Mouse (Mus musculus) stomach, postnatal 0 days (tissue): ENCODE results near the gene Adk. TPM values are rescaled to one million over a fixed set of nuclear protein-coding genes. Genes with fewer than 3 reads are reported as not detected.

Experiments
- ATAC-seq: fragments of 200-750 bp; cut with Nextera tagmentation; 2 replicates; pipeline ENCODE4 v1.8.0; 2017; ENCODE audit not compliant: low FRiP score, low TSS enrichment
- DNase-seq: peaks from one replicate; pipeline ENCODE4 v3.0.0-alpha.2; 2016; ENCODE audit warnings: low spot score
- H3K27ac ChIP-seq: fragments of 300-500 bp; sonication (generic); replicated peaks from 2 replicates; pipeline ENCODE4 v1.5.1; 2014; ENCODE audit warnings: mild to moderate bottlenecking, control low read depth
- H3K27me3 ChIP-seq: fragments of 300-500 bp; sonication (generic); 2 replicates; pipeline ENCODE4 v1.6.1; 2014; ENCODE audit warnings: low read length; ENCODE audit not compliant: control insufficient read depth, insufficient read depth
- H3K36me3 ChIP-seq: fragments of 300-500 bp; sonication (generic); 2 replicates; pipeline ENCODE4 v1.6.1; 2014; ENCODE audit warnings: low read length, mixed read lengths; ENCODE audit not compliant: control insufficient read depth, insufficient read depth
- H3K4me1 ChIP-seq: fragments of 300-500 bp; sonication (generic); replicated peaks from 2 replicates; pipeline ENCODE4 v1.6.1; 2014; ENCODE audit warnings: antibody characterized with exemption; ENCODE audit not compliant: control insufficient read depth, insufficient read depth
- H3K4me2 ChIP-seq: fragments of 300-500 bp; sonication (generic); replicated peaks from 2 replicates; pipeline ENCODE4 v1.6.1; 2014; ENCODE audit warnings: low read depth, mild to moderate bottlenecking, control low read depth, moderate library complexity
- H3K4me3 ChIP-seq: fragments of 300-500 bp; sonication (generic); 2 replicates; pipeline ENCODE4 v1.5.1; 2014; ENCODE audit warnings: low read depth, low read length, control low read depth
- H3K9ac ChIP-seq: fragments of 300-500 bp; sonication (generic); 2 replicates; pipeline ENCODE4 v1.6.1; 2014; ENCODE audit warnings: mild to moderate bottlenecking, low read length, control low read depth, mixed read lengths
- H3K9me3 ChIP-seq: fragments of 300-500 bp; sonication (generic); 2 replicates; pipeline ENCODE4 v1.6.1; 2016; ENCODE audit warnings: low read length; ENCODE audit not compliant: control insufficient read depth
- CTCF ChIP-seq: IDR thresholded peaks from 2 replicates; pipeline ENCODE4 v1.5.1; 2016; ENCODE audit warnings: antibody characterized with exemption, low read depth, mild to moderate bottlenecking, moderate library complexity
- EP300 ChIP-seq: optimal IDR thresholded peaks from 2 replicates; pipeline ENCODE3; 2016; ENCODE audit warnings: antibody characterized with exemption
- WGBS: fragments of 180-500 bp; shearing (Covaris S2); extraction: QIAGEN DNeasy Blood & Tissue Kit; methylation state at CpG from one replicate; pipeline ENCODE4 v1.1.7; 2014; 5-methylcytosine and 5-hydroxymethylcytosine counted together
- polyA plus RNA-seq: library from polyadenylated mRNA; unstranded; fragments of >200 nt; fragmentation: Nextera tagmentation; extraction: Ambion mirVana; gene quantifications from 2 replicates; pipeline ENCODE4 v1.2.1, GENCODE M21; 2015

Adk gene
- polyA plus RNA-seq, 1 experiment from 2014 or later: 106 TPM

- no peak for ATAC-seq
- WGBS: 72% methylated on average over 5 of the region's 5 CpGs
- Histone ChIP-seq H3K27me3 (no peaks in the 10 kb centered on the region), H3K4me2 (no peak overlapping the region), H3K9me3 (no peaks in the 10 kb centered on the region), H3K4me3 (no peak overlapping the region), H3K4me1 (no peaks in the 10 kb centered on the region), H3K36me3 (no peaks in the 10 kb centered on the region), H3K9ac (no peak overlapping the region), H3K27ac (no peak overlapping the region)
- no peak for DNase-seq
- TF ChIP-seq EP300 (no peak), CTCF (no peak)
Observed at GRCm38 (mm10) chr14:21310530-21310929, 258.2 kb downstream of the Adk start.

- no peaks in the 10 kb centered on the region for H3K27me3 ChIP-seq
- no peaks in the 10 kb centered on the region for H3K36me3 ChIP-seq
- no peak overlapping the region for H3K27ac ChIP-seq
- no peaks in the 10 kb centered on the region for H3K4me1 ChIP-seq
- no peak for DNase-seq
- WGBS: 38% methylated on average over 11 of the region's 11 CpGs
- TF ChIP-seq CTCF: no peak
- TF ChIP-seq EP300: no peak
- ATAC-seq: no peak
- no peak overlapping the region for H3K4me2 ChIP-seq
- H3K9ac ChIP-seq: no peak overlapping the region
- no peaks in the 10 kb centered on the region for H3K9me3 ChIP-seq
- H3K4me3 ChIP-seq: no peak overlapping the region
Observed at GRCm38 (mm10) chr14:21313561-21314342, 261.4 kb downstream of the Adk start.

GRCm38 (mm10) chr14:21314466-21314865 is 262.1 kb downstream of the Adk start:
- Histone ChIP-seq H3K4me1 (no peaks in the 10 kb centered on the region), H3K27ac (no peak overlapping the region), H3K27me3 (no peaks in the 10 kb centered on the region), H3K9me3 (no peaks in the 10 kb centered on the region), H3K4me2 (no peak overlapping the region), H3K4me3 (no peak overlapping the region), H3K36me3 (no peaks in the 10 kb centered on the region), H3K9ac (no peak overlapping the region)
- no peak for ATAC-seq
- TF ChIP-seq EP300 (no peak), CTCF (no peak)
- no peak for DNase-seq
- WGBS: 75% methylated on average over 3 of the region's 3 CpGs

- no peaks in the 10 kb centered on the region for H3K27me3 ChIP-seq
- H3K9me3 ChIP-seq: no peaks in the 10 kb centered on the region
- no peak overlapping the region for H3K4me2 ChIP-seq
- H3K36me3 ChIP-seq: no peaks in the 10 kb centered on the region
- no peak overlapping the region for H3K9ac ChIP-seq
- ATAC-seq (no peak), DNase-seq (no peak)
- WGBS: 81% methylated on average over 1 of the region's 1 CpGs
- no peak overlapping the region for H3K27ac ChIP-seq
- H3K4me1 ChIP-seq: no peaks in the 10 kb centered on the region
- no peak for TF ChIP-seq CTCF
- no peak for TF ChIP-seq EP300
- H3K4me3 ChIP-seq: no peak overlapping the region
Observed at GRCm38 (mm10) chr14:21334826-21335225, 282.5 kb downstream of the Adk start.

GRCm38 (mm10) chr14:21335691-21336314 is 283.4 kb downstream of the Adk start:
- Histone ChIP-seq H3K4me2 (no peak overlapping the region), H3K4me3 (no peak overlapping the region), H3K4me1 (no peaks in the 10 kb centered on the region), H3K36me3 (no peaks in the 10 kb centered on the region), H3K9ac (no peak overlapping the region), H3K27ac (no peak overlapping the region), H3K9me3 (no peaks in the 10 kb centered on the region), H3K27me3 (no peaks in the 10 kb centered on the region)
- ATAC-seq (no peak), DNase-seq (no peak)
- TF ChIP-seq EP300 (no peak), CTCF (no peak)
- WGBS: 78% methylated on average over 11 of the region's 11 CpGs

GRCm38 (mm10) chr14:21337948-21338347 is 285.6 kb downstream of the Adk start:
- 66% methylated on average over 4 of the region's 4 CpGs for WGBS
- no peak overlapping the region for H3K4me2 ChIP-seq
- TF ChIP-seq EP300 (no peak), CTCF (no peak)
- H3K27ac ChIP-seq: no peak overlapping the region
- H3K9ac ChIP-seq: no peak overlapping the region
- no peaks in the 10 kb centered on the region for H3K9me3 ChIP-seq
- no peaks in the 10 kb centered on the region for H3K27me3 ChIP-seq
- DNase-seq (no peak), ATAC-seq (no peak)
- H3K36me3 ChIP-seq: no peaks in the 10 kb centered on the region
- H3K4me1 ChIP-seq: no peaks in the 10 kb centered on the region
- H3K4me3 ChIP-seq: no peak overlapping the region
